Mouse (Mus musculus) lung, adult 2 months (tissue): Measurements from ENCODE around the gene Nob1.

Source experiments
- CTCF ChIP-seq: fragments of 200-500 bp; IDR thresholded peaks from 2 replicates; pipeline ENCODE4 v1.5.1; 2011; ENCODE audit warnings: mild to moderate bottlenecking, low read length, control low read depth; ENCODE audit not compliant: insufficient read depth
- POLR2A ChIP-seq: fragments of 200-500 bp; IDR thresholded peaks from 2 replicates; pipeline ENCODE4 v1.6.1; 2011; ENCODE audit warnings: low read depth, mild to moderate bottlenecking, control low read depth, low read length, borderline replicate concordance; ENCODE audit errors: extremely low read depth

DNA sequence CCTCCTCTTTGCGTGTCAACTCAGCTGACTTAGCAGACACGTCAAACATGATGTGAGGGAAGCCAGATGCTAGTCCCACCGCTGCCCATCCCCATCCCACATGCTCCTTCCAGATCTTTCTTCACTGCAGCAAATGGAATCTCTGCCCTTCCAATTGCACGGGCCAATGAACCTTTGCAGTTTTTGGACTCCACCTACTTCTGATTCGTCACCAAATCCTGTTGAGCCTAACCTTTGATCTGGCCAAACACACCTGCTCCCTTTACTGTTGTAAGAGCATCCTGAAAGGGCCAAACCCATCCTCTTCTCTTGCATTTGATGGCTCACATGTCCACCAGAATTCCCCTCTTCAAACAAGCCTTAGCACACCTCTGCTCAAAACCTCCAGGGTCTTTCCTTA lies 40.2 kb downstream of the Nob1 start:
- TF ChIP-seq CTCF = no peak
- TF ChIP-seq POLR2A = no peak
